Mouse (Mus musculus) small intestine, adult 2 months (tissue): Measurements from ENCODE around the gene Phldb2.

ENCODE experiments used
- CTCF ChIP-seq: fragments of 200-500 bp; IDR thresholded peaks from 2 replicates; pipeline ENCODE4 v1.5.1; 2012; ENCODE audit warnings: low read depth, mild to moderate bottlenecking, control low read depth, inconsistent platforms, low read length, moderate library complexity, mixed read lengths; ENCODE audit not compliant: insufficient replicate concordance, insufficient read length; ENCODE audit errors: extremely low read depth
- POLR2A ChIP-seq: fragments of 200-500 bp; IDR thresholded peaks from 2 replicates; pipeline ENCODE4 v1.6.1; 2012; ENCODE audit warnings: low read depth, mild to moderate bottlenecking, control low read depth, inconsistent platforms, low read length, moderate library complexity

DNA sequence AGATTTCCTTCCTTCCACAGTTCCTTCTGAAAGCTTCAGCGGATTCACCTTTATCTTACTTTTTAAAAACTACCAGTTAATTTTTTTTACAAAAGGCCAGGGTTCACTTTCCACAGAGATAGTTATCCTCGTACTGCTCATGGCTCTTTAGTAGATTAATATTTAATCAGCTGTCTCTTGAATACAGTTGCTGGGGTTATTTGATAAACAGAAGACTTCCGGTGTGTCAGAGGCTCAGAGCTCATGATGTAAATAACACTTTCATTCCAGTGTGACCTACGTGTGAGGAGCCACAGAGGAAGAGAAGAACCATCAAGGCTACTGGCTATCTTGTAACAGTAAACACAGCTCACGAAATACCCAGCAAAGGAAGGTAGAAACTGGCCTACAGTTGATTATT, 13.2 kb upstream of the Phldb2 start:
- no peak for TF ChIP-seq CTCF
- no peak for TF ChIP-seq POLR2A
